Mouse (Mus musculus): ENCODE data around the gene Dlx5.

- TF ChIP-seq CTCF (IDR thresholded peaks at IDR 0.05; ENCODE audit: borderline replicate concordance, insufficient read depth, low read length) (no peak), POLR2A (IDR thresholded peaks at IDR 0.05; ENCODE audit: low read depth, low read length) (no peak)
Observed at GRCm38 (mm10) chr6:6861086-6861797, 20.6 kb downstream of the Dlx5 start.

Data from embryonic fibroblast, embryonic 13.5 days (primary cell).